ENCODE assay signal across 8 mouse cellular contexts in genomic region chr13:63272602-63273229, GRCm38 (mm10).
A peak's percentile ranks its signal among the peaks of the same experiment; 100 is the strongest.
DNase-seq lines count a peak whose midpoint lies in the region; ATAC-seq lines count a peak whose summit lies in the region.

No protein-coding gene starts in this region.

- 0 out of 2 replicates have a peak overlapping the region, but pooled peaks have one; percentile 43 for H3K27ac ChIP-seq in forebrain, embryonic 11.5 days (ENCODE audit: low read depth, low read length)
- H3K27ac ChIP-seq in midbrain, embryonic 11.5 days (ENCODE audit: low read depth, low read length), result peak overlapping the region; percentile 15; the same call in 1 of the 2 replicates

- no peaks in the 10 kb centered on the region for H3K9me3 ChIP-seq in forebrain, embryonic 11.5 days (ENCODE audit: control insufficient read depth, low read length)
- H3K9me3 ChIP-seq in midbrain, embryonic 11.5 days (ENCODE audit: control insufficient read depth, low read length), result no peaks in the 10 kb centered on the region

- no peaks in the 10 kb centered on the region for H3K36me3 ChIP-seq in forebrain, embryonic 11.5 days (ENCODE audit: control insufficient read depth, insufficient read depth, low read length)
- H3K36me3 ChIP-seq in midbrain, embryonic 11.5 days (ENCODE audit: control insufficient read depth, insufficient read depth, low read length), result no peaks in the 10 kb centered on the region

- peak overlapping the region; percentile 44 for H3K4me3 ChIP-seq in forebrain, embryonic 11.5 days (ENCODE audit: low read depth, low read length)
- peak overlapping the region; percentile 40 for H3K4me3 ChIP-seq in midbrain, embryonic 11.5 days (ENCODE audit: low read depth, low read length)

- H3K9ac ChIP-seq in forebrain, embryonic 11.5 days (ENCODE audit: low read length), result peak overlapping the region; percentile 54
- peak overlapping the region; percentile 58 for H3K9ac ChIP-seq in midbrain, embryonic 11.5 days (ENCODE audit: low read length)

- under 1% methylated on average over 27 of the region's 27 CpGs for WGBS in forebrain, embryonic 11.5 days
- under 1% methylated on average over 27 of the region's 27 CpGs for WGBS in midbrain, embryonic 11.5 days

- peaks cover 11% of the 10 kb centered on the region; the same call in 1 of the 2 replicates for H3K27me3 ChIP-seq in forebrain, embryonic 11.5 days (ENCODE audit: control insufficient read depth, insufficient read depth, low read length)
- peaks cover 8% of the 10 kb centered on the region; the same call in 1 of the 2 replicates for H3K27me3 ChIP-seq in midbrain, embryonic 11.5 days (ENCODE audit: control insufficient read depth, insufficient read depth, low read length)

- peaks cover 3% of the 10 kb centered on the region; the same call in 1 of the 2 replicates for H3K4me1 ChIP-seq in forebrain, embryonic 11.5 days (replicated peaks; ENCODE audit: control insufficient read depth, insufficient read depth, low read length)
- H3K4me1 ChIP-seq in midbrain, embryonic 11.5 days (ENCODE audit: control insufficient read depth, insufficient read depth, low read length), result peaks cover 16% of the 10 kb centered on the region

- intact Hi-C loops in heart, postnatal 14 days (cut with DNase I), result loop anchor here (10.0 kb wide), 1 partner anchor 292 kb away; no protein-coding TSS in a partner anchor

- no peak for DNase-seq in cerebellum, postnatal 36 days
- DNase-seq in forebrain, embryonic 11.5 days (ENCODE audit: low spot score), result peak; percentile 88
- peak; percentile 60 to 69 for DNase-seq in heart, postnatal 14 days
- DNase-seq in kidney, postnatal 4 days, result peak; percentile 82 to 89
- DNase-seq in midbrain, embryonic 11.5 days (ENCODE audit: low spot score, missing footprints), result peak; percentile 98
- DNase-seq in testis, postnatal 10 days (ENCODE audit: low spot score), result peak; percentile 82
- no peak for DNase-seq in layer of hippocampus, postnatal 36 days

- 0 out of 2 replicates have a peak, but pooled peaks have one; percentile 34 for ATAC-seq in cerebellum, adult (ENCODE audit: insufficient number of reproducible peaks, low FRiP score, low TSS enrichment)
- peak; percentile 91 for ATAC-seq in forebrain, embryonic 11.5 days (replicated peaks; ENCODE audit: low FRiP score)
- peak; percentile 85 for ATAC-seq in midbrain, embryonic 11.5 days (ENCODE audit: low FRiP score)

- H3K4me2 ChIP-seq in forebrain, embryonic 11.5 days (ENCODE audit: low read depth, low read length, severe bottlenecking), result peak overlapping the region; percentile 81
- H3K4me2 ChIP-seq in midbrain, embryonic 11.5 days, result peak overlapping the region; percentile 53

Comparison
In these comparisons a context has a peak if more than half of its experiments do, and no peak if none do; other contexts are left out.
1. ATAC-seq: peak in every context shown above with its lines; median percentile 91 in forebrain, embryonic 11.5 days; 85 in midbrain, embryonic 11.5 days; 34 in cerebellum, adult.
2. DNase-seq: peak in forebrain, embryonic 11.5 days (single experiment), heart, postnatal 14 days (2 of 2), kidney, postnatal 4 days (2 of 2), midbrain, embryonic 11.5 days (single experiment) and testis, postnatal 10 days (single experiment); none in cerebellum, postnatal 36 days (0 of 2) and layer of hippocampus, postnatal 36 days (0 of 2).